25 mouse cellular contexts compared by ENCODE assay signal in the genomic region with DNA sequence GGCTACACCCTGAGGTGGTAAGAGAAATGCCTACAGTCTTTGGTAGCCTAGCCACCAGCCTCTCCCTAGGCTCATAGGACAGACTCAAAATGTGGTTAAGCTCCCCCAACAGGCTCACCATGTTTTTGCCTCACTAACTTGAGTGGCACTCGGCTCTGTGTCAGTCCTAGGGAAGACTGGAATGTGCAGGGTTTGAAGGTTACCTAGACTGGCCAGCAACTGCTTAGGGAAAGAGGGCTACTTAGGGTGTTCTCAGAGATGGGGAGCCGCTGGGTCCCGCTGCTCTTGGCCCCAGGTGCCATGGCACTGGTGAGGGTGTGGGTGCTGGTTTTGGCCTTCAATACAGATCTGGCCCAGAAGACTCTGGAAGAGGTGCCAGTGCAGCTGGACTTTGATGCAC. TPM values are rescaled to one million over a fixed set of nuclear protein-coding genes. Genes with fewer than 3 reads are reported as not detected.
"Had no signal": no experiment of that assay in that cellular context is flagged by ENCODE, and none has a peak within 500 bp of the region (broad histone marks: within the 10 kb centered on the region; RNA-seq: fewer than 3 reads in every experiment).

A gene (plus strand): TSS at position 301 of the 400 bp plus-strand sequence.

- H3K4me3 ChIP-seq: neural tube, embryonic 12.5 days; neural tube, embryonic 13.5 days; neural tube, embryonic 15.5 days; stomach, embryonic 15.5 days had no signal

- H3K27me3 ChIP-seq: neural tube, embryonic 12.5 days; neural tube, embryonic 13.5 days; neural tube, embryonic 15.5 days; stomach, embryonic 15.5 days had no signal

- H3K27ac ChIP-seq: neural tube, embryonic 12.5 days; neural tube, embryonic 13.5 days; neural tube, embryonic 15.5 days; stomach, embryonic 15.5 days; stomach, postnatal 0 days had no signal

- H3K36me3 ChIP-seq: neural tube, embryonic 12.5 days; neural tube, embryonic 13.5 days; neural tube, embryonic 15.5 days; stomach, embryonic 15.5 days had no signal

- H3K4me1 ChIP-seq: neural tube, embryonic 13.5 days; neural tube, embryonic 15.5 days; stomach, embryonic 15.5 days had no signal

- DNase-seq: retina, postnatal 1 day; right cerebral cortex, adult 18-20 months; right cerebral cortex, postnatal 14 days; right cerebral cortex, postnatal 25 days; right cerebral cortex, postnatal 4 days; spleen, adult 18-20 months; thymus, adult 18-20 months; thymus, adult 2 months; thymus, postnatal 14 days; thymus, postnatal 25 days; thymus, postnatal 36 days; thymus, postnatal 4 days had no signal

RNA-seq across cellular contexts. Expression of the gene that starts here (rescaled TPM):
- total RNA-seq: neutrophil, adult 5-6 weeks had no signal
- polyA plus RNA-seq: neural tube, embryonic 11.5 days; neural tube, embryonic 12.5 days; neural tube, embryonic 13.5 days; neural tube, embryonic 14.5 days; neural tube, embryonic 15.5 days; small intestine, adult 2 months; spleen, adult 2 months; stomach, embryonic 14.5 days; stomach, embryonic 15.5 days; stomach, embryonic 16.5 days; urinary bladder, adult 2 months had no signal
